Mouse (Mus musculus) neural tube, embryonic 15.5 days (tissue): ENCODE data around the gene Lmnb2. TPM values are rescaled to one million over a fixed set of nuclear protein-coding genes. Genes with fewer than 3 reads are reported as not detected.

Source experiments
- ATAC-seq: fragments of 200-750 bp; cut with Nextera tagmentation; 2 replicates; pipeline ENCODE4 v1.8.0; 2017; ENCODE audit warnings: mild to moderate bottlenecking, moderate TSS enrichment, moderate library complexity; ENCODE audit not compliant: low FRiP score
- H3K27ac ChIP-seq: fragments of 300-500 bp; sonication (generic); replicated peaks from 2 replicates; pipeline ENCODE4 v1.5.1; 2015; ENCODE audit warnings: mild to moderate bottlenecking, inconsistent platforms
- H3K27me3 ChIP-seq: fragments of 300-500 bp; sonication (generic); replicated peaks from 2 replicates; pipeline ENCODE4 v1.6.1; 2015; ENCODE audit warnings: inconsistent platforms
- H3K36me3 ChIP-seq: fragments of 300-500 bp; sonication (generic); 2 replicates; pipeline ENCODE4 v1.6.1; 2015; ENCODE audit warnings: inconsistent platforms
- H3K4me1 ChIP-seq: fragments of 300-500 bp; sonication (generic); 2 replicates; pipeline ENCODE4 v1.6.1; 2015; ENCODE audit warnings: inconsistent platforms
- H3K4me2 ChIP-seq: fragments of 300-500 bp; sonication (generic); 2 replicates; pipeline ENCODE4 v1.6.1; 2015; ENCODE audit warnings: inconsistent platforms, mild to moderate bottlenecking, moderate library complexity
- H3K4me3 ChIP-seq: fragments of 300-500 bp; sonication (generic); replicated peaks from 2 replicates; pipeline ENCODE4 v1.5.1; 2015; ENCODE audit warnings: mild to moderate bottlenecking, inconsistent platforms
- H3K9ac ChIP-seq: fragments of 300-500 bp; sonication (generic); replicated peaks from 2 replicates; pipeline ENCODE4 v1.6.1; 2015; ENCODE audit warnings: mild to moderate bottlenecking, inconsistent platforms
- H3K9me3 ChIP-seq: fragments of 300-500 bp; sonication (generic); replicated peaks from 2 replicates; pipeline ENCODE4 v1.6.1; 2016; ENCODE audit warnings: inconsistent platforms
- WGBS: fragments of 180-500 bp; shearing (Covaris S2); methylation state at CpG from one replicate; pipeline ENCODE4 v1.1.7; 2015; ENCODE audit warnings: mixed read lengths; 5-methylcytosine and 5-hydroxymethylcytosine counted together
- polyA plus RNA-seq: library from polyadenylated mRNA; unstranded; fragments of >200 nt; fragmentation: Nextera tagmentation; extraction: Ambion mirVana; gene quantifications from 2 replicates; pipeline ENCODE4 v1.2.1, GENCODE M21; 2015

Lmnb2 gene
- polyA plus RNA-seq, 1 experiment from 2014 or later, result 39.9 TPM

- Histone ChIP-seq H3K27me3 (no peaks in the 10 kb centered on the region), H3K4me3 (no peak overlapping the region), H3K9me3 (no peaks in the 10 kb centered on the region), H3K27ac (no peak overlapping the region), H3K9ac (no peak overlapping the region), H3K36me3 (no peaks in the 10 kb centered on the region), H3K4me2 (no peak overlapping the region), H3K4me1 (peaks cover 29% of the 10 kb centered on the region)
- WGBS, result 75% methylated on average over 9 of the region's 9 CpGs
- ATAC-seq, result no peak
These were observed 25.7 kb upstream of the Lmnb2 start for GRCm38 (mm10) chr10:80943701-80944100.

- H3K4me1 ChIP-seq, result peaks cover 36% of the 10 kb centered on the region
- no peak for ATAC-seq
- no peak overlapping the region for H3K4me3 ChIP-seq
- WGBS, result 74% methylated on average over 8 of the region's 8 CpGs
- H3K9me3 ChIP-seq, result no peaks in the 10 kb centered on the region
- H3K9ac ChIP-seq, result no peak overlapping the region
- no peaks in the 10 kb centered on the region; the same call in 1 of the 2 replicates for H3K27me3 ChIP-seq
- no peak overlapping the region for H3K27ac ChIP-seq
- H3K4me2 ChIP-seq, result no peak overlapping the region
- H3K36me3 ChIP-seq, result no peaks in the 10 kb centered on the region
These were observed 24.9 kb upstream of the Lmnb2 start for GRCm38 (mm10) chr10:80942919-80943318.

- no peak overlapping the region for H3K4me3 ChIP-seq
- no peaks in the 10 kb centered on the region for H3K9me3 ChIP-seq
- H3K9ac ChIP-seq, result no peak overlapping the region
- peak overlapping the region; percentile 73; the same call in 1 of the 2 replicates for H3K4me2 ChIP-seq
- peaks cover 51% of the 10 kb centered on the region for H3K4me1 ChIP-seq
- 90% methylated on average over 2 of the region's 2 CpGs for WGBS
- ATAC-seq, result no peak
- H3K27ac ChIP-seq, result 0 out of 2 replicates have a peak overlapping the region, but pooled peaks have one; percentile 80
- no peaks in the 10 kb centered on the region for H3K36me3 ChIP-seq
- peaks cover 15% of the 10 kb centered on the region for H3K27me3 ChIP-seq
These were observed 22.9 kb upstream of the Lmnb2 start for GRCm38 (mm10) chr10:80940988-80941347.

GRCm38 (mm10) chr10:80940320-80940987 is 22.4 kb upstream of the Lmnb2 start:
- WGBS, result 35% methylated on average over 8 of the region's 8 CpGs
- Histone ChIP-seq H3K9me3 (no peaks in the 10 kb centered on the region), H3K4me2 (peak overlapping the region; percentile 73), H3K27me3 (peaks cover 18% of the 10 kb centered on the region), H3K4me1 (peaks cover 56% of the 10 kb centered on the region), H3K27ac (peak overlapping the region; percentile 80), H3K36me3 (no peaks in the 10 kb centered on the region), H3K4me3 (peak overlapping the region; percentile 35; the same call in 1 of the 2 replicates), H3K9ac (peak overlapping the region; percentile 37; the same call in 1 of the 2 replicates)
- ATAC-seq, result no peak

- peak overlapping the region; percentile 73 for H3K4me2 ChIP-seq
- peaks cover 24% of the 10 kb centered on the region for H3K27me3 ChIP-seq
- H3K9me3 ChIP-seq, result no peaks in the 10 kb centered on the region
- no peaks in the 10 kb centered on the region for H3K36me3 ChIP-seq
- H3K4me3 ChIP-seq, result peak overlapping the region; percentile 35
- ATAC-seq, result peak; percentile 76
- WGBS, result 3% methylated on average over 28 of the region's 28 CpGs
- H3K27ac ChIP-seq, result peak overlapping the region; percentile 80
- H3K4me1 ChIP-seq, result peaks cover 59% of the 10 kb centered on the region
- H3K9ac ChIP-seq, result peak overlapping the region; percentile 37
These were observed 21.6 kb upstream of the Lmnb2 start for GRCm38 (mm10) chr10:80939671-80940070.

- peak overlapping the region; percentile 37; the same call in 1 of the 2 replicates for H3K9ac ChIP-seq
- H3K9me3 ChIP-seq, result no peaks in the 10 kb centered on the region
- peak overlapping the region; percentile 35 for H3K4me3 ChIP-seq
- ATAC-seq, result peak; percentile 39
- 10% methylated on average over 15 of the region's 15 CpGs for WGBS
- no peaks in the 10 kb centered on the region for H3K36me3 ChIP-seq
- H3K4me2 ChIP-seq, result peak overlapping the region; percentile 73
- H3K27me3 ChIP-seq, result peaks cover 31% of the 10 kb centered on the region
- peak overlapping the region; percentile 80 for H3K27ac ChIP-seq
- H3K4me1 ChIP-seq, result peaks cover 61% of the 10 kb centered on the region
These were observed 20.9 kb upstream of the Lmnb2 start for GRCm38 (mm10) chr10:80938831-80939550.

- ATAC-seq, result no peak
- Histone ChIP-seq H3K36me3 (no peaks in the 10 kb centered on the region), H3K9ac (no peak overlapping the region), H3K4me2 (no peak overlapping the region), H3K27ac (no peak overlapping the region), H3K9me3 (no peaks in the 10 kb centered on the region), H3K4me1 (peaks cover 74% of the 10 kb centered on the region), H3K4me3 (no peak overlapping the region), H3K27me3 (peaks cover 44% of the 10 kb centered on the region)
- 22% methylated on average over 8 of the region's 8 CpGs for WGBS
These were observed 19.6 kb upstream of the Lmnb2 start for GRCm38 (mm10) chr10:80937646-80938045.

- no peak for ATAC-seq
- H3K4me2 ChIP-seq, result peak overlapping the region; percentile 59
- peaks cover 83% of the 10 kb centered on the region for H3K4me1 ChIP-seq
- WGBS, result 14% methylated on average over 6 of the region's 6 CpGs
- H3K4me3 ChIP-seq, result peak overlapping the region; percentile 27
- H3K9ac ChIP-seq, result no peak overlapping the region
- no peak overlapping the region for H3K27ac ChIP-seq
- H3K27me3 ChIP-seq, result peaks cover 53% of the 10 kb centered on the region
- no peaks in the 10 kb centered on the region for H3K9me3 ChIP-seq
- no peaks in the 10 kb centered on the region for H3K36me3 ChIP-seq
These were observed 18.7 kb upstream of the Lmnb2 start for GRCm38 (mm10) chr10:80936810-80937164.

GRCm38 (mm10) chr10:80936135-80936809 is 18.2 kb upstream of the Lmnb2 start:
- peak overlapping the region; percentile 27 for H3K4me3 ChIP-seq
- peaks cover 88% of the 10 kb centered on the region for H3K4me1 ChIP-seq
- 1% methylated on average over 37 of the region's 37 CpGs for WGBS
- ATAC-seq, result peak; percentile 22; the same call in 1 of the 2 replicates
- H3K4me2 ChIP-seq, result peak overlapping the region; percentile 59
- no peaks in the 10 kb centered on the region for H3K36me3 ChIP-seq
- H3K27ac ChIP-seq, result peak overlapping the region; percentile 63; the same call in 1 of the 2 replicates
- peaks cover 58% of the 10 kb centered on the region for H3K27me3 ChIP-seq
- H3K9me3 ChIP-seq, result no peaks in the 10 kb centered on the region
- peak overlapping the region; percentile 37; the same call in 1 of the 2 replicates for H3K9ac ChIP-seq

- Histone ChIP-seq H3K9me3 (no peaks in the 10 kb centered on the region), H3K36me3 (no peaks in the 10 kb centered on the region), H3K4me1 (peaks cover 89% of the 10 kb centered on the region), H3K9ac (no peak overlapping the region), H3K27ac (peak overlapping the region; percentile 63; the same call in 1 of the 2 replicates), H3K27me3 (peaks cover 64% of the 10 kb centered on the region), H3K4me3 (peak overlapping the region; percentile 27), H3K4me2 (peak overlapping the region; percentile 59)
- ATAC-seq, result peak; percentile 12; the same call in 1 of the 2 replicates
- 4% methylated on average over 16 of the region's 17 CpGs for WGBS
These were observed 17.7 kb upstream of the Lmnb2 start for GRCm38 (mm10) chr10:80935698-80936097.

- H3K9me3 ChIP-seq, result no peaks in the 10 kb centered on the region
- H3K4me3 ChIP-seq, result no peak overlapping the region
- H3K4me1 ChIP-seq, result peaks cover 89% of the 10 kb centered on the region
- H3K27me3 ChIP-seq, result peaks cover 68% of the 10 kb centered on the region
- WGBS, result 2% methylated on average over 3 of the region's 3 CpGs
- H3K36me3 ChIP-seq, result no peaks in the 10 kb centered on the region
- no peak overlapping the region for H3K9ac ChIP-seq
- H3K27ac ChIP-seq, result no peak overlapping the region; the same call in 1 of the 2 replicates
- ATAC-seq, result no peak
- H3K4me2 ChIP-seq, result peak overlapping the region; percentile 59
These were observed 17.2 kb upstream of the Lmnb2 start for GRCm38 (mm10) chr10:80935241-80935640.
